Mouse (Mus musculus): ENCODE data around the gene Rad18. TPM values are rescaled to one million over a fixed set of nuclear protein-coding genes. Genes with fewer than 3 reads are reported as not detected.
"Not testable (repeated sequence)": the region's sequence is repeated elsewhere in the genome, so short reads cannot be mapped to it uniquely, and the experiment has no call there.

Gene Rad18
- 1 to 10 TPM; 8.1 to 9.0 TPM for total RNA-seq (2021)
- long read RNA-seq, experiment 1, partial matches to known transcripts = 1 of 3 reads
- long read RNA-seq, experiment 1, other reads (novel, unspliced or antisense) = 2 of 3 reads
- long read RNA-seq, experiment 2, partial matches to known transcripts = 0 of 1 reads
- long read RNA-seq, experiment 2, other reads (novel, unspliced or antisense) = 0 of 1 reads

DNA sequence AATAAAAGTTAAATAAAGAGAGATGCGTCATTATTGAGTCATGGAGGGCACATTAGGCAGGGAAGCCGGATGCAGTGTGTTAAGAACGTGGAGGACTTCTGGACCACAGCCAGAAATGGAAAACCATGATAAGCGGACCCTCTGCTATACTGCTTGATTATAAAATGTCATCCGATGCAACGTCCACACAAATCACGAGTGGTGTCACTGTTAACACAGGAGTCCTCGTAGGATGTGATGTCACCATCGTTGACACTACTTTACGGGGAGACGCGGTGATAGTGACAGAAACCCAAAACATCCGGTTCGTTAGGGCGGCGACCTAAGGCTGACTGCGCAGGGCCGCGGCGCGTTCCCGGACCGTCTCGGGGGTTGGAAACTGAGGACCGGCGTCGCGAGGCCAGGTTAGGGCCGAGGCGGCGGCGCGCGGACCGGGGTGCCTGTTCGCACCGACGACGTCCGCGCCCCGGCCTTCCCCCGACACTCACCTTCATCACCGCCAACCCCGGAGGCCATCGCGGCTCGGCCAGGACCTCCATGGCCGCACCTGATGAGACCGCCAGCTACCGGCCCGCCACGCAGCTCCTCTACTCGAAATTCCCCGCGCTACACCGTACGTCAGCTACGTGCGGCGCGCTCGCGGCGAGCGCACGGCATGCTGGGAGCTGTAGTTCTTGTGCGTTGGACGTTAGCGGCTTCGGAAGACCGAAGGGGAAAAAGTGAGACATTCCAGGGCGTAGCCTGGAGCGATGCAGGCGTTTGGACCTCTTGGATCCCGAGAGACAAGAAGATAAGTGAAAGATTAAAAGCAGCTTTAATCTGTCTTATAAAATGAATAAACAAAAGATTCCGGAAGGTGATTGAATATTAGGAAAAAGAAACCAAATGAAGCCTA lies at the start of gene Rad18:
TSS of gene Rad18 (minus strand) at position 631 of the 895 bp plus-strand sequence.
- DNase-seq (ENCODE audit: low spot score in 2 of 2) = peak; percentile 74 to 83

DNA sequence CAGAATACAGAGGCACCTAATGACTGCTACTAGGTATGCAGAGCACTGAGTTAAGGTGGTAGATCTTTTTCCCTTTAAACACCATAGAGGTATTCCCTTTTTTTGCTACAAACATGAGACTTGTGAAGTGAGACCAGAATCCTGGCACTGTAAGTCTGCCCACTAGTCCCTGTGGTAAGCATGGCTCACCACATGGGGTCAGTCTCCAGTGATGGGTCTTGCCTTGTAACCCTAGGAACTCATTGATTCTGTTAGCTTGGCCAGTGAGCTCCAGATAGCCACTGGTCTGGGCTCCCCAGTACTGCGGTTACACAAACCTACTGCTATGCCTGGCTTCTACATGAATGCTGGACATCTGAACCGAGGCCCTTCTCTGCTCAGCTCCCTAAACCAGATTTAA lies 45.8 kb upstream of the Rad18 start:
- DNase-seq (ENCODE audit: low spot score in 2 of 2) = no peak

DNA sequence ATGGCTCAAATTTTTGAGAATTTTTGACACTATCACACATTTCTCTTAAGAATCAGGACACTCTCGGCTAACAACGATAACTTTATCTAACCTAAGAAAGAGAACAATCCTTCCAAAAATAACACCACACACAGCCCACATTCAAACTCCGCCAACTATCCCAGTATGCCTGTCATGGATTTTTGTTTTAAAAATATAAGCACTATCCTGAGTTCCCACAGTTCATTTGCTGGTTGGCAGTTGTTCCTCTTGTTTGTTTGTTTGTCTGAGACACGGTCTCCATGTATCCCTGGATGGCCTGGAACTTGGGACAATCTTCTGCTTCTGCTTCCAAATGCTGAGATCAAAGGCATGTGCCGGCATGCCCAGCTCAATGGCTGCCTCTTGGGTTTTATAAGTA lies 45.3 kb upstream of the Rad18 start:
- peak in 1 of 2 experiments; percentile 59 for DNase-seq (ENCODE audit: low spot score in 2 of 2)

DNA sequence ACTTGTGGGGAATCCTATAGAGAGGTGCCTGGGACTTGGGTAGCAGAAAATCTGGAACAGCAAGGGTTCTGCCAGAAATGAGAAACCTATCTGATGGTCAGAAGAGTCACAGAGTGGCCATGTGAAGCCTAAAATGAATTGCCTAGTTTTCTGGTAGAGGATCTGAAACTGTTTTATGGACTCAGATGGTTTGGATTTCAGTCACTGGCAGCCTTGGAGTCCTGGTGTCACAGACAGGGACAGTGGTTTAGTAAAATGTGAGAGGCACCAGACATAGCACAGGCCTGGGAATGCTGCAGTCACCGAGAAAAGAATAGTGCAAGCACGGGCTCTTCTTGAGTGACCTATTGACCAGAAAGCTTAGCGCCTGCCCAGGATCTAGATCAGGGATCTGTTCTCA lies 43.1 kb upstream of the Rad18 start:
- no peak for DNase-seq (ENCODE audit: low spot score in 2 of 2)

DNA sequence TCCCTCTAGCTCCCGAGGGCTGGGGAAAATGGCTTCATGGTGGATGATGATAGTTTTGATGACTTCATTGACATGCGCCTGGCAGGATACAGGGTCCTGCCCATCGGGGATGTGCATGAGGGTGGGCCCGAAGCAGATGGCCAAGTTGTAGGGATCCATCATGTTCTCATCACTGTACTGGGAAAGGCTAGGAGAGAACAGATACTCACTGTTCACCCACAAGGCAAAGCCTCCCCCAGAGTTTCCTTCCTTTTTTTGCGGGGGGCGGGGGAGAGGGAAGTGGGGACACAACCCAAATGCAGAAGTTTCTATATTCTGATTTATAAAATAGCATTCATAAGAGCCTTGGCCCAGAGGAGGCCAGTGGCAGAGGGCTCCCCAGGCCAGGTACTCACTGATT lies 42.4 kb upstream of the Rad18 start:
- DNase-seq (ENCODE audit: low spot score in 2 of 2) = peak in 1 of 2 experiments; percentile 66

DNA sequence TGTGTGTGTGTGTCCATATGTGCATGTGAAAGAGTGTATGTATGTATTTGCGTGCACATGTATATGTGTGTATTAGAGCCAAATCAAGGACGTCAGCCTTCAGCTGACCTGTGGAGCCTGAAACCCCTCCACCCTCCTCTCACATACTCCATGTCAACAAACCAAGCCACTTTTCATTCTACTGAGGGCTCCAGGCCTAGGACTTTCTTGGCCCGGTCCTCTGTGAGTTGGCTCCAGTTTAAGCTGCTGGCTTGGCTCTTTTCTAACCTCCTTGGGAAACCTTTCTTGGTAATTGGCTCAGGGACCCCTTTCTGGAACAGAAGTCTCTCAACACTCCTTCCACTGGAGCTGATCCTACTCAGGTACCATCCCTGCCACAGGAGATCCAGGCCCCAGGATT lies 40.0 kb upstream of the Rad18 start:
- peak; percentile 42 to 70 for DNase-seq (ENCODE audit: low spot score in 2 of 2)

DNA sequence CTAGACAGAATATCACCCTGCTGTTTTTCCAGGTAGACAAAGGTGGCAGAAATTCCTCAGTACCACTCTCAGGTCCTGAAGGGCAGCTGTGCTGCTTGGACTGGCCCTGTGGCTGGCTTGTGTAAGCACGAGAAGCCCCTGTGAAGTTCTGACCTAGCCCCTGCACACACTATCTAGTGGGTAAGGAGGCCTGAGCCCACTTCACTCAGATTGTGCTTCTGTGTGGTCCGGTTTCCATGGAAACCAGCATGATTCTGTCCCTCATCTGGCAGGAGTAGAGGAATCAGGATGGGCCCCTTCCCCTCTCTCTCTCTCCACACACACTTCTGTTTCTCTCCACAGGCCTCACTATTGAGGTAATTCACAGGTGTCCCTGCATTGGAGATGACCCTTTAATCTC lies 38.6 kb upstream of the Rad18 start:
- no peak for DNase-seq (ENCODE audit: low spot score in 2 of 2)

DNA sequence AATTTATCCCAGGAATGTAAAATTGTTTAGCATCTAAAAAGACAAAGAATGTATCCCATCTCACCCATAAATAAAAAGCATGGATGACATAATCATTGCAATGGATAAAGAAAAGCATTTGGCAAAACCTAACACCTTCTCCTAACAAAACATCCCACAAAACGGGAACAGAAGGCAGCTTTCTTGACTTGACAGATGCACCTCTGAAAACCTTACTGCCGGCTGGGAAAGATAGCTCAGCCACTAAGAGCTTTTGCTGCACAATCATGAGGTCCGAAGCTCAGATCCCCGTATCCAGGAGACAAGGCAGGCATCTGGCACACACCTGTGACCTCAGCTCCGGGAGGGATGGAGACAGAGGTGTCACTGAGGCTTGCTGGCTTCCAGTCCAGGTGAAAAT lies 37.5 kb upstream of the Rad18 start:
- DNase-seq (ENCODE audit: low spot score in 2 of 2) = no peak

DNA sequence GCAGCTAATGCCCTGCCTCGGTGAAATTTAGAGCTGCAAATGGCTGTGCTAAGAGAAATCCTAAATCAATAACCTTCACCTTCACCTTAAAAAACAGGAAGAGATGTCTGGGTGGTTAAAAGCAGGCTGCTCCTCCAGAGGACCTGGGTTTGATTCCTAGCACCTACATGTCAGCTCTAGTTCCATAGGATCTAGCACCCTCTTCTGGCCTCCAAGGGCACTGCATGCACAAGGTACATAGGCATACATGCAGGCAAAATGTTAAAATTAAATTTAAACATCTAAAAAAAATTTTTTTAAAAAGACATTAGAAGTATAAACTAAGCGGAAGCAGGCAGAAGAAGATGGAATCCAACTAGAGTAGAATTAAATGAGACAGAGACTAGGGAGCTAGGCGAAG lies 35.9 kb upstream of the Rad18 start:
- DNase-seq (ENCODE audit: low spot score in 2 of 2) = no peak

DNA sequence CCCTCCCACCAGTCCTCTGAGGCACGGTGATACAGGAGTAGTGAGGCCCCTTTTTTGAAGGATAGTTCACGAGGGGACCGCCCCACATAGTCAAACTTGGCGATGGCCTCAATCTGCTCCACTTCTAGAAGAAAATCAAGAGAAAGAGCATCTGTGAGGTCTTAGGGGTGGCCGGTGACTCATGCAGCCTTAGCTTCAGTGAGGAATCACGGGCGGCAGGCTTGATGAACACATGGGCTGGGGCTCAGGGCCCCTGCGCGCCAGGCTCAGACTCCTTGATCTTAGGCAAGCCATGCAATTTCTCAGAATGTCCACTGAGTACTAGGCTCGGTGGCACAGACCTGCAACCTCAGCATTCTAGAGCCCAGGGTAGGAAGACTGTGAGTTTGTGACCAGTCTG lies 34.9 kb upstream of the Rad18 start:
- no peak for DNase-seq (ENCODE audit: low spot score in 2 of 2)

DNA sequence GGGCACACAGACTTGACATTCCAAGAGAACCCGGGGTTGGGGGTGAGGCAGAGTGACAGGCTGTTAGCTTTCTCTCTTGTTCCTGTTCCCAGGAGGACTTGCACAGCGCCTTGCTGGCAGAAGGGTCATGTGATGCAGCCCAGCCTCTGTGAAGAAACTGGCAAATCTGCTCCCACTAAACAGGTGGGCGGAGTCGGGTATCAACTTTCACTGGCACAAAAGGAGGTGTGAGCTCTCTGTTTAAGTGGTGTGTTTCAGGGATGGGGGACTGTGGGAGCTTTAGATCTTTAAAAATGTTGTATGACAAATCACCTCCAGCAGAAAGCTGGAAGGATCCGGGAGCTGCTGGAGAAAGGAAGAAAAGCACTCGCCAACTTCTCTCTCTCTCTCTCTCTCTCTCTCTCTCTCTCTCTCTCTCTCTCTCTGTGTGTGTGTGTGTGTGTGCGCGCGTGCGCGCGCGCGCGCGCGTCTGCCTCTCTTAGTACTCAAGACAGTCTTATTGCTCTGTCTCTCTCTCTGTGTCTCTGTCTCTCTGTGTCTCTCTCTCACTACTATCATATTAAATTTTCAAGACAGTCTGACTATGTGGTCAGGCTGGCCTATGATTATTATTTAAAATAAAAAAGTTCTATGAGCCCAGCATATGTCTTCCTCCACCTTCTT lies 32.4 kb upstream of the Rad18 start:
- DNase-seq (ENCODE audit: low spot score in 2 of 2) = peak; percentile 44 to 71

DNA sequence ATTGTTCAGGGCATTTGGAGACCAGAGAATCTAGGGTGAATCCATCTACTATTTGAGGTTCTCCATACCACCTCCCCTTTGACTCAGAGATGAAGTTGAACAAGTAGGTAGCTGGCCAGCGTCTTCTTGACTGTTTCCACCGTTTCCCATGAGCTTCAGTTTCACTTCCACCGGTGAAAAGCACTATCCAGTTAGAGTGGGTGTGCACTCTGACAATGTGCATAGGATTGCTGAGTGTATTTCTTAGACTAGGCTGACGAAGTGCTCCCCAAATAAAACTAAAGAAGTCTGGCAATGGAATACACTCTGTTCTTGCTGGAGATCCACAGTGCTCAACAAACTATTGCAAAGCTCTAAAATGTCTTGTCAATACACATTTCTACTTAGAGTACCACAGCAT lies 29.0 kb upstream of the Rad18 start:
- DNase-seq (ENCODE audit: low spot score in 2 of 2) = no peak

DNA sequence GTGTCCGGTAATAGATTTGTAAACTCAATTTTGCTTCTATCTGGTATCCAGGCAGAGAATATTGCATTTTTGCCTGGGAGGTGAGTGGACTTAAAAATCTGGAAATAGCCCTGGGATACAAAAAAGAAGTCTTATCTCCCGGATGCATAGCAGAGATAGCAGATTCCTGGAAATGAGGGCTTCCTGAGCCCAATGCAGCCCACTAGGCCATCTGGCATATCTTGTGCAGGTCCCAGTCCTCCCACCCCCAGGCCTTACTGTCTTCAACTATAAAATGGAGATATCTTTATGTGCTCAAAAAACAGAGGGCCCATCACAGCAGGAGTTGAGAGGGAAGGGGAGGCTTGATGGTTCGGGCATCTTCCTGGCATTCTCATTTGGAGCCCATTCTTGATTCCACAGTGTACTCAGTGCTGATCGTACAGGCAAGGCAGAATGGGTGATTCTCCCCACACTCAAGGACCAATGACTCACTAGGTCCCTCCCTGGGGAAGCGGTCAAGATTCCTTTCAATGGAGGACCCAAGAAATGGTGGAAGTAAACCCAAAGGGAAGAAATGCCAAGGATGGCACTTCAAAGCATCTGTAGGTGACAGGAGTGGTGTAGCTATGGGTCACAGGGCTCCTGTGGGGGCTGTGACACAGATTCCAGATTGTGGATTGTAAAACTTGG lies 24.1 kb upstream of the Rad18 start:
- DNase-seq (ENCODE audit: low spot score in 2 of 2) = no peak

DNA sequence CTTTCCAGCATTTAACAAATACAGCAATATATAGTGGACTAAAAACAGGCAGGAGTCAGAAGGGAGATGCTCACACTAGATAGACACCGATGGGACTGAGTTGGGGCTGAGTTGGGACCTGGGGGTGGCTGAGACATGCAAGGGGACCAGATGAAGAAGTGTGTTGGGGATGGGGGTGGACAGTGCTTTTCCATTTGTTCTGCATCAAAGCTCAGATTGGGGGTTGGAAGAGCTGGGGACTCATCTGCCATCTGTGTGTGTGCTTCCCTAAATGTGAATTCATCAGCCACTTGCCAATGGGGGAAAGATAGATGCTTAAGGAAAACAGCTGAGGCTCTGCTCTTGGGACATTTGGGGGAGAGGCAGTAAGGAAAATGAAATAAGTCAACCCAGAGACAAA lies 23.5 kb upstream of the Rad18 start:
- peak in 1 of 2 experiments; percentile 60 for DNase-seq (ENCODE audit: low spot score in 2 of 2)

DNA sequence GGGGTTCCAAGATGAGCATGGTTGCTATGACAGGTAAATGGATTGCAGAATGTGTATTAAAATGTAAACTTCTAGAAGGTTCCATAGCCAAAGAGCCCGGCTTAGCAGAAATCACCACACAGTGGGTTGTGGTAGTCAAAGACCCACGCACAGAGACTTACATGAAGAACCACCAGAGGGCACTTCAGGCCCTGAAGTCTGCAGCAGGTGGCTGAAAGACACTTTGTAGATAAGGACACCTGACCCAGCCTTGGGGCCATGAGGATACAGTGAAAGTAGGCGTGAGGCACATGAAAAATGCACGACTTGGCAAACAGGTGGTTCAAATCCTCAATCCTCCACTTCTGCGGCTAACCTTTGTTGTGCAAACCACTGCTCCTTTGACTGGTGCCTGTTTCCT lies 20.7 kb upstream of the Rad18 start:
- DNase-seq (ENCODE audit: low spot score in 2 of 2) = no peak

DNA sequence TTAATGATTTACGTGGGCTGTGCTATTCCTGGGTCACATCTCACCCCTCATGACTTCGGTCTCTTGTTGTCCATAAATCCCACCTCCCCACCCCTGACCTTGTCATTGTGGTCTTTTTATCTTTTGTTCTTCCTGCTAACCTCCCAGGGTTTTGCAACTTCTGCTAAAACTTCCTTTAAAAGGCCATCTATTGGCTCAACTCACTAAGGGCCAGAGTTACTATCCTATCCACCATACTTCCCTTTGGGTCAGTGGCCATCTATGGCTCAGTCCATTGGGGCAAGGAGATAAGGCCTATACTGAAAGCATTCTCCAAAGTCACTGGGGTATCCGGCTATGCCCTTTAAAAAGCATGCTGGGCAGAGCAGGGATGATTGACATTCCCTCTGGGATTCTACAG lies 17.5 kb upstream of the Rad18 start:
- DNase-seq (ENCODE audit: low spot score in 2 of 2) = no peak

DNA sequence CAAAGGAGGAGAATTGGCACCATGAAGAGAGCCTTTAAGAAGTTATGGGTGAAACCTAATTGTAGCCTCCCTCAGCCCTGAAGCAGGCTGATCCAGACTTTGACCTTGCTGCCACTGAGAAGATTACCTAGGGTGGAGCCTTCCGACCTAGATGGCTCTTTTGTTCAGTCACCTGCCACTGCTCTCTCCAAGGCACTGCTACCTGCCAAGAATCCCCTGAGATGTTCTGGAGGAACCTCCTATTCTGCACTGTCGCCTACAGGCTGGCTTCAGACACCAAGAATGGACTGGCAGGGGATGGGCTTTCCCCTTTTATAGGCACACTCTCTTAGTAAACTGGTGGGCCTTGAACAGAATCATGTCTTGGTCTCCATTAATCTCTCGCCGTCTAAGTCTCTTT lies 5.8 kb upstream of the Rad18 start:
- DNase-seq (ENCODE audit: low spot score in 2 of 2) = not testable (repeated sequence)

DNA sequence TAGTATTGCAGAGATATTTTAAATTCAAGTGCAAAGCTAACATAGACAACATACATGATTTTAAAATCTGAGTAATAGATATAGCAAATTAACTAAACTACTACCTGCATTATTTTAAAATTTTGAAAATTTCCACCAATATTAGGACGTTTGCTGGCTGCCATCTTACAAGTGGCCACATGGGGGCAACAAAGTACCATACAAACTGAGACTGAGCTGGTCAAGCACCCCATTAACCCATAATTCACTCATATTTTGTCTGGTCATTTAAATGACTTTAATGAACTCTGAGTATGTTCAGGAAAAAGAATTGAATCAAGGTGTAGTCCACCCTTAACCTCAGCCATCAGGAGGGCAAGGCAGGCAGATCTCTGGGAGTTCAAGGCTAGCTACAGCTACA lies 3.9 kb upstream of the Rad18 start:
- DNase-seq (ENCODE audit: low spot score in 2 of 2) = peak; percentile 46 to 69

DNA sequence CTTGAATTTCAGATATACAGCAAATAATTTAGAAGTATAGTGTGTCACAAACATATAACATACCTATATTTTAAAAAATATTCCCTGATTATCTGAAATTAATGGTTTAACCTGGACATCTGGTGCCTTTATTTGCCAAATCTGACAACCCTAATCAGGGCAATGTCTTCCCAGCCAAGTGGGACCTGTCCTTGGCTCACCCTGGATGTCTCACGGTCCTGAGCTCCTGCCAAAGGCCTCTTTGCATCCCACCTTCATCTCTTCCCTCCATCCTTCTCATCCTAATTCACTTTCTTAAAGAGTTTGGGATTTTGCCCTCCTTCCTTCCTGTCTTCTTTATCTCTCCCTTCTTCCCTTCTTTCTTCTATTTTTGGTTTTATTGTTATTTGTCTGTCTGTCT lies 2.6 kb upstream of the Rad18 start:
- DNase-seq (ENCODE audit: low spot score in 2 of 2) = no peak

DNA sequence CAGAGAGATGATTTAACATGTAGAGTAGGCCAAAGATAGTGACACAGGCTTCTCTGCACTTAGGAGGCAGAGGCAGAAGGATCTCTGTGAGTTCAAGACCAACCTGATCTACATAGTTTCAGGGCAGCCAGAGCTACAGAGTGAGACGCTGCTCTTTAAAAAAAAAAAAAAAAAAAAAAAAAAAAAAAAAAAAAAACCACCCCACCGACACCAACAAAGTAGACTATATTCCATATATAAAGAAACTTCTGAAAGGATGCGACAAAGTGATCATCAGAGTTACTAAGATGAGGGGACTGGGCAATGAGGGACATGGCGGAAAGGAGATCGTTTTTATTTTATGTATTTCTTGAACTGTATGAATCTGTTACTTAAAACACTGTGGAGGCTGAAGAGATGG lies 2.0 kb downstream of the Rad18 start:
- DNase-seq (ENCODE audit: low spot score in 2 of 2) = no peak

DNA sequence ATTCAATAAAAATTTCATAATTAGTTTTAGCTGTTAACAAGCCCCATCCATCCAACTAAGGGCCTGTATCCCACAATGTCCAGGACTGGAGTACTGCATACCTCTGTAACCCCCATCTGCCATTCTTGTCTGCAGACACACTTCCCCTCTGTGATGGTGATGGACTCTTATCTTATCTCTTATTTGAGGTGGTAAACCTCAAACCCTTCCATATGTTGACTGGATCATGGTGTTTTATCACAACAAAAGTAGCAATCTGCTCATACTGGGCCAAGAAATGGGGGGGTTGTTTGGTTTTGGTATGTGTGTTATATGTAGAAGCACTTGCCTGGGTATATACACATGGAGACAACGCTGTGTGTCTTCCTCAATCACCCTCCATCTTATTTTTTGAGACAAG lies 5.0 kb downstream of the Rad18 start:
- no peak for DNase-seq (ENCODE audit: low spot score in 2 of 2)

DNA sequence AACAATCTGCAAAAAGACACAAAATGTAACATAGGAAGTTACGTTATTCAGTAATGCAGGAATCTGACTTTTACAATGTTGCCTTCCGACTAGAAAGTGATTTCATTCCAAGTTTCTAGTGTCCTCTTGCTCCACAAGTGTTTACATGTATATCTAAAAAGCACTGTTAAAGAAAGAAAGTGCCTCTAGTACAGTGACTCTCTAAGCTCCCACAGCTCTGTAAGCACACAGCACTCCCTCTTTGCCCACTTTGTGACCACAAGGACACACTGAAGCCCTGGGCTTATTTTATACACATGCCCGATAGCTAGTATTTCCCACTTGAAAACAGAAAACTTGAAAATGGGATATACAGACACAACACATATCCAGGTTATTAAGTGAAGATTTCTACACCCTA lies 8.5 kb downstream of the Rad18 start:
- DNase-seq (ENCODE audit: low spot score in 2 of 2) = no peak

Measured in layer of hippocampus, postnatal 14 days (tissue).